Mouse (Mus musculus): ENCODE data around the gene Fstl1.

The Fstl1 gene

DNA sequence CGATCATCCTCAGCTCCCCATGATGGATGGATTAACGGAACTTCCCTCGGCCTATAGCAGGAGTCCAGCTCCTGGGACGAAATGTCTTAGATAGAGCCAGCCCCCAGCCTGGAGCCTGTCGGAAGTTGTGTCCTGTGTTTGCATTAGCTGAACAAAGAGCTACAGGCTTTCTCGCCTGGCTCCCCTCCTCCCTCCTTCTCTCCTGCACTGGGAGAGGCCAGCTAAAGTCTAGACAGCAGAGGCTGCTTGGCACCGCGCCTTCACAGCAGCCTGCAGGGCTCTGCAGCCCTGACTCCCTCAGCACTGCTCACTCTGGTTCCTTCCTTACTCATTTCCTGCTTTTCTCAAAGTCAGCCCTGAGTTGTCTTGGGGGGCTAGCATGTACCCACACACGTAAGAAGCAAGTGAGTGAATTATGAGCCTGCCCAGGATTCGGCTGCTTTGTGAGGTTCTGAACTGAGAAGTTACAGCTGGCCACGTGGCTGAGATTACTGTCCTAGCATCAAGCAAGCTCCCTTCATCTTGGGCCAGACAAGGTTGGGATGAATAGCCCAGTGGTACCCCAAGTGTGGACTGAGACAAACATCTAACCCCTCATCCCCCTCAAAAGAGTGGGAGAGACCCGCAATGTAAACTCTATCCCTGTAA is 11.8 kb downstream of the Fstl1 start:
- DNase-seq: peak; percentile 76

DNA sequence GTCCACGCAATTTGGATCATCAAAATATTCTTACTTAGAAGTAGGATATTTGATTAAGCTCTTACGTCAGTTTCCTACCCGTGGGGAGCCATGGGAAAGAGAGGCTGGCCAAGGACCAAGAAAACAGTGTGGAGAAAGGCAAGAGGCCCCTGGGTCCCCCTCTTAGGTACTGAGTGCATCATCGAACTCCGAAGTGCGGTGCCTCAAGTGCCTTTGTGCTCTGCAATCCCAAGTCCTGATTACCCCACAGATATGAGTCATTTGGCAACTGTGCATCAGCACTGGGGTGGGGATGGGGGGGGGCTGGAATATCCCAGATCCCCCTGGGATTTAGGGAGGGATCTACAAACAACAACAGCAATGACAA is 12.3 kb downstream of the Fstl1 start:
- peak; percentile 58 for DNase-seq

DNA sequence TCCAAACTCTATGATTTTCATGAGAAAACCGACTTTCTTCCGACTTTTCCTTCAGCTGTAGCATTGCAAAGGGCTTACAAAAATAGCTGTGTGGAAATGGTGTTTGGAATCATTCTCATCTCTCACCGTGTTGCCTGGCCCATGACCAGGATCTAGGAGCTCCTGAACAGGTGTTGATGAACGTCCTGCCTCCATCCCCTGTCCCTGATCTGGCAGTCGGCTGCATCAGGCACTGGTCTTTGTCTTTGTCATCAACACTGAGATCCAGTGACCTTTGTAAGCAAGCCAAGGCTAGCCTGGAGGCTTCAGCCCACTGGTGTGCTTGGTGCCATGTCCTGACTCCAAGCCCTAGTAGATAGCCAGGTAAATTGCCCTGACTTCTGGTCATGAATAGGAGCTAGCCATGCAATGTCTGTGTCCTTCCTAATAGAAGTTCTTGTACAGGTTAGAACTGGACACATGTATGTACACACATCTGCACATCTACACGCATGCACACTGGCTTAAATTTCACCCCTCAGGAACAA is 12.8 kb downstream of the Fstl1 start:
- no peak for DNase-seq

DNA sequence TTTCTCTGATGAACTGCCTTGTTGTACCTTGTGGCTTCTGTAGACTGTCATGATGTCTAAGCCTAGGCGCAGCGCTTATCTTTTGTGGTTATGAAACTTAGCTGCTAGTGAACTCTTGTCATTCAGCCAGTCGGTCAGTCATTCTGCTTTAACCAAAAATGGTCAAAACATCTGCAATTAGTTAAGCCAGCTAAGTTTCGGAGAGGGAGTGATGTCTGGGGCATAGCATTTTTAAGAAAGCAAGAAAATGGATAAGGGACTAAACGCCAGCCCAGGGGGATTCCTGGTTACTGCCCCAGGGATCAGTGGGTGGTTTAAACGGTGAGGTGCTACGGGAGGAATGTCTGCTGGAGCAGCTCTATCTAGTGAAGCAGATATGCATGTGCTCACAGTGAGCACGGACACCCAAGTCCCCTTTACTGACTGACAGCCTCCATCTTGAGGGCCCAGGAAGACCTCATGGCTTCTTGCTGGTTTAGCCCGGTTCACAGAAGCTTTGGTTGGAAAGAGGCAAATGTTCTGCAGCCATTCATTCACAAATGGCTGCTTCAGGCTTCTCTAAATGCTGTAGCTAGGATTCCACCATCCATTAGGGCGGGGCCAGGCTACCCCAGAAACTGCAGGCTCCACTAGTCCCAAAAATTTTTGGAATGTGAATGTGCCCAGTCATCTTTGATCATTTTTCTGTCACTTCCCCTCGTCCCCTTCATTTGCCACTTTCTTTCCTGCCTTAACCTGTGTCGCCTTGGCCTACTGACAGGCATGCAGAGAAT is 13.5 kb downstream of the Fstl1 start:
- peak; percentile 32 for DNase-seq

DNA sequence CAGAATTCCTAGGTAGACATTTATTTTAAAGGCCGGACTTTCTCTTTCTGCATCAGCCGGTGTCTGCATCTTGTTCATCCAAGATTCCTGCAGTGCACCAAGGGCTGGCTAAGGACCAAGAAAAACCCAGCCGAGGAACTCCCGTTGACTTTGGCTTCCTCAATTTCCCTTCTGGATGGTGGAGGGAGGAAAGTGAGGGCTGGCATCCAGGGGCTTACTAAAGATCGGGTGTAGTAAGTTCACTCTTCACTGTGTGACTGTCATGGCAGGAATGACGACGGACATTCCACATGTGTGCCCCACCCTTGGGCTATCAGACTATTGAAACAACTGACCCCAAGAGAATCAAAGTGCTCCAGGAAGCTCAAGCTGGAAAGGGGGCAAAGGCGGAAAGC is 14.1 kb downstream of the Fstl1 start:
- DNase-seq: peak; percentile 43

DNA sequence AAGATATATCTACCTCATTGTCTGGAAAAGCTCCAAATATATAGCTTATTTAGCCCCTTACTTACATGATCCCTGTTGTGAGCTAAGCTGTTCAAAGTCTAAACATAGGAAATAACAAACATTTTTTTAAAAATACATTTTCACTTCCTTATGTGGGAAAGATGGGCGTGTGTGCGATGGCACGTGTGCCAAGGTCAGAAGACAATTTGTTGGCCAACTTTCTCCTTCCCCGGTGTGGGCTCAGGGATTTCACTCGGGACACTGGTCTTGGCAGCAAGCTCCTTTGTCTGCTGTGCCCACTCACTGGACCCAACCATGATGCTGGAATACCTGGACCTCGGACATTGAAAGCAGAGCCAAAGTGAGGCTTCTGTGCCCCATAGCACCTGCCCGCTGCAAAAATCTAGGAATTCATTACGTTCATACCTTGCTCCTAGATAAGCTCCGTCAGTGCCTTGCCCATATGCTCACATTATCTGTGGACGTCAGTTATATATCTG is 19.0 kb downstream of the Fstl1 start:
- no peak for DNase-seq

DNA sequence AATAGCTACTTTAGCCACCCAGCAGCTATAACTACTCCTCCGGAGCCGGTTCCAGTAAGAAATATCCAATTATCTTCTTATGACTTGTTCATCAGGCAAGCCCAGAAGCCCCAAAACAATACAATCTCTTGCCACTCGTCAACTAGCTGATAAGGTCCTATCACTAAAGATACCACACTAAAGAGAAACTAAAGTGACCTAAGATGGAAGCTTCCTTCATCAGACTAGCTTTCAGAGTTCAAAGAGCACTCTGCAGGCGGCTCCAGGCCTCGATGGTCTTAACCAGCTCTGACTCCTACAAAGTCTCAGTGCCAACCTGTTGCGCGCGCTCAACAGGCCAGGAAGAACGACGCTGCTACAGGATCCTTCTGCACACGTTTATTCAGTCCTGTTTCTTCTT is 19.6 kb downstream of the Fstl1 start:
- no peak for DNase-seq

DNA sequence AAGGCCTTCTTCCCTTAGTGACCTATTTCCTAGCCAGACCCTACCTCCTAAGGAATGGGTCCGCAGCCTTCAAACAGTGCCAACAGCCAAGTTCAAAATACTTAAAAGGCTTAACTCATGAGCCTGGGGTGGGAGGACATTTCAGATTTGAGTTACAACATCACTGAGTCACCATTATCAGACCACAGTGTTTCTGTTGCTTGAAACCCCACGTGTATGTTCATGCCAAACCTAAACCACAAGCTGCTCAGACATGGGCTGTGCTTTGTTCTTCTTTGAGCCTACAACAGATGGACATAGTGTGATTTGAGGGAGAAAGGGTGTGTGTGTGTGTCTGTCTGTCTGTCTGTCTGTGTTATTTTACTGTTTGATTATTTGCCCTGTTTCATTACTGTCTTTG is 24.4 kb downstream of the Fstl1 start:
- peak; percentile 26 for DNase-seq

DNA sequence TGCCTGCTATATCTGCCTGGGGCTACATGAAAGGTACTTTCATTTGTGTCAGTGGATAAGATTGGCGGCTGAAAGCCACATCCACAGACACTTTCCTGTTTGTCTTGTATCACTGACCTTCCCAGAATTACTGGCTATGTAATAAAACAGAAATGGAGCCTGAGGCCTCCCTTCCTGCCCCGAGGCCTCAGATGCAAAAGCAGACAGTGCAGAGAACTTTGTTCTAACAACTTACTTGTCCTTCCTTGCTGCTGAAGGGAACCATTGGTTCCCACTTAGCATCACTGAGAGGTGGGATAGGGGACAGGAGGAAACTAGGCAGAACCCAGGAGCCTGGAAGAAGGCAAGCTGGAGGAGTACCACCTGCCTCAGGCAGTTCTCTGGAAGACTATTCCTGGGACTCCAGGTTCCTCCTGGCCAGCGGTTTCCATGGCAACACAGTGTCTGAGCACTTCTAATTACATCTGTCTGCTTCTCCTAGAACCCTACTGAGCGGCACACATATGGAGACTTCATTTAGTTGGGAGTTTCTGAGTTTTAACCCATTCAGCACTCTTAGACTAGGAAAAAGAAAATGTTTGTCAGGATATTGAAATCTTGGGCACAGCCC is 26.1 kb downstream of the Fstl1 start:
- DNase-seq: no peak

DNA sequence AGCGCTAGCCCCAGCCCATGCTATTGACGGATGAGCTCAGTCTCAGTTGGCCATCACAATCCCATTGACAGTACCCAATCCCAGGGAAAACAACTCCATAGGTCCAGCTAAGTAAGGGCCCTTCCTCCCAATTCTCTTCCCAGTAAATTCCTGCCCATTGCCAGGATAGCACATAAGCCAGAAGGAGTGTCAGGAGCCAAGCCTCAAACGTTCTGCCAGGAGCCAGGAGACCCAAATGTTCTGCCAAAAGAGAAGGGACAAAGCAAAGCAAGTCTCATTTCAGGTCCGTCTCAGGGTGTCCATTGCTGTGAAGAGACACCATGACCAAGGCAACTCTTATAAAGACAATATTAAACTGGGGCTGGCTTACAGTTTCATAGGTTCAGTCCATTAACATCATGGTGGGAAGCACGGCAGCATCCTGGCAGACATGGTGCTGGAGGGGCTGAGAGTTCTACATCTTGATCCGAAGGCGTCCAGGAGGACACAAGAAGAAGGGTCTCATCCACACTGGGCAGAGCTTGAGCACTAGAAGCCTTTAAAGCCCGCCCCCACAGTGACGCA is 26.8 kb downstream of the Fstl1 start:
- no peak for DNase-seq

DNA sequence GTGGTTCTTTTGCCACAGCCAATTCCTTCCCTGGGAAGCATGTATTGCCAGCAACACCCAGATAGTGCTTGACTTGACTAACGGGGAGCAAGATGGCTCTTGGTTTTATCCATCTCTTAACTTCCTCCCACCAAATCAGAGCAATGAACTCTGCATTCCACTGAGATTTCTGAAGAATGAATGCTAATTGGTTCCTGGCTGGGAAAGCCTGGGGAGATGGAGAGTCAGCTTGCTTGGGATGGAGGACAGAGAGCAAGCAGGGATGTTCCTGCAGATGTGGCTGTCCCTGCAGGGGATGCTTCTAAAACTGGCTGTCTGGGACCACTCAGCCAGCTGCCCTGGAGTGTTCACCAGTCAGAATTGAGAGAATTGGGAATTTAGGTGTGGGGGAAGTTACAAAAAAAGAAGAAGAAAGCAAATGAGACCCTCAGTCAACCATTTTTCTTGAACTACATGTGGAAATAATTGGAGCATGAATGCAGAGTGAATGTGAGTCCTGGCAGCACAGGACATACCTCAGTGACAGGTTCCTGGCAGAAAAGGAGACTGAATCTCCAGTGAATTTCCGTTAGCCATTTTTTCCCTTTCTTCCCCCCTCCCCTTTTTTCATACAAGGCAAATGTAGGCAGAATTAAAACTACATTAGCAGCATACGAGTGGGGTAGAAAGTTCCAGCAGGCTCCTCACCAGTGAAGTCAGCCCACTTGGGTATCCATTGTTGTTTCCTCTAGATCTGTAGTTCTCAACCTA is 29.2 kb downstream of the Fstl1 start:
- no peak for DNase-seq

DNA sequence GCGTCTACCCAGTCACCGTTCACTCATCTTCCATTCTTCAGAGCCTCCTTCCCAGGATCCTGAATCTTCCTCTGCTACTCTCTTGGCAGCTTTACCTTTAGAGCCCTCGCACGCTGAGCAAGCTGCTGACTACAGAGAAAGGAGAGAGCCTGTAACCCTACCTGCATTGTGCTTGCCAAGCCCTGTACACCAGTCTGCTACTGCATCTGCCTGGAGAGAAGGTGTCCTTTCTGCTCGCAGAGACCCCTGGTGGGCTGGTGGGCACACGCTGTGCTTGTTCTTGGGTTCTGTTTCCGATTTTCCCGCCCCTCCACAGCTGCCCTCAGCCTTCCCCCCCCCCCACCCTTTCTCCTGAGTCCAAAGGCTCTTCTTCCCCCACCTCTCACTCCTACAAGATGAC is 30.6 kb downstream of the Fstl1 start:
- no peak for DNase-seq

DNA sequence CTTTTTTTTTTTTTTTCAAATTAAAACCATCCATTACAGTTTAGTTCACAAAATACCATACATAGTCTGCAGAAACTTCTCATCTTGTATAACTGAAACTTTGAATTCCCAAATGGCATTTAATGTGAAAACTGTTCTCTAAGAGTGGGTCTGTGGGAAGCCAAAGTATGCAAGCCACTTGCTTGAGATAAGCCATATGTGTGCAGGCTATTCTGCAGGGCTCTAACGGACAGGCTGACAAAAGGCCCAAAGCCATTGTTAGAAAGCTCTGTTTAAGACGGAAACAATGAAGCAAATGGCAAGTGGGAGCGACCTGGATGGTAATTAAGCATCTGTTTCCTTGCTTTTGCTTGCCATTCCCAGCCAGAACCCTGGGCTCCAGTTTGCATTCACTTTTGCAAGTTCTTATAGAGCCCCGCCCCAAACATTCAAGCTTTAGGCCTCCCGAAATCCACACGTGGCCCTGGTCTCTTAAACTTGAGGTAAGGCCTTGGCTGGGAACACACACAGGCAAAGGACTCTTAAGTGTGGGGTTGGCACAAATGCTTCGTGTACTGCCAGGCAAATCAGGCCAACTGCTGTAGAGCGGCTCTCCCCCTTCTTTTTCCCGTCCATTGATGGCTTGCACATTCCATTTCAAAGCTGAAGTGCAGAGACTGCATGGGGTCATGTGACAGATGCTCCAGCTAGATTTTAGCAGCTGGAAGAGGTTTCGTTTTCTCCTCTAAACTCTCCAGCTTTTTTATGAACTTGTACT is 32.4 kb downstream of the Fstl1 start:
- peak; percentile 80 for DNase-seq

DNA sequence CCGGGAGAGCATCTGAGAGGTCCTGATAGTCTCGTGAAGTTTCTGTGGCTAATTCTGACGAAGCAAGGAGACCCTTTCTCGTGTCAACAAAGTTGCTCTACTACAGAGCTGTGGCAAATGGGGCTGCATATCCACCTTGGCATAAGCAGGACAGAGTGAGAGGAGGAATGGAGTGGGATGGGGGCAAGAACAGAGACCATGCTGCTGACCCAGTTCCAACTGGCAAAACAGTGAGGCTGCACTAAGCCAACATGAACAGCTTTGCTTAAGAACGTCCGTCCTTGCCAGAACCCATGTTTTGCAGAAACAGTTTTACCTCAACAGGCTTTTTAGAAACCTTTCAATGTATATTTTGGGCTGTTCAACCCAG is 32.9 kb downstream of the Fstl1 start:
- no peak for DNase-seq

DNA sequence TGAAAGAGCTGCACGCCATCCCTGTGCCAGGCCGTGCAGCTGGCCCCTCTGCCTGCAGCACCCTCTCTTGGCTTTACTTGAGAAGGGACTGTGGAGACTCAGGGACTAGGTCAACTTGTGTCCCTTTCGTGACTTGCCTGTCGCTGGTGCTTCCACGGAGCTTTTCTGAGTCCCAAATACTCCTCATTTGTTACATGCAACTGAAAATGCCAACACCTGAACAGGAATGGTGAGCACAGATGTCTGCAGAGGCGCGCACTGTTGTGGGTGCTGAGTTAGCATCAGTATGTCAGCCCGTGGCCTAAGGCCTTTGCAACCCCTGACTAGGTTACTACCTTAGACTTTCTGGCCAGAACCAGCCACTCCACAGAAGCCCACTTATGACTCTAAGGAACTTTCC is 35.2 kb downstream of the Fstl1 start:
- no peak for DNase-seq

DNA sequence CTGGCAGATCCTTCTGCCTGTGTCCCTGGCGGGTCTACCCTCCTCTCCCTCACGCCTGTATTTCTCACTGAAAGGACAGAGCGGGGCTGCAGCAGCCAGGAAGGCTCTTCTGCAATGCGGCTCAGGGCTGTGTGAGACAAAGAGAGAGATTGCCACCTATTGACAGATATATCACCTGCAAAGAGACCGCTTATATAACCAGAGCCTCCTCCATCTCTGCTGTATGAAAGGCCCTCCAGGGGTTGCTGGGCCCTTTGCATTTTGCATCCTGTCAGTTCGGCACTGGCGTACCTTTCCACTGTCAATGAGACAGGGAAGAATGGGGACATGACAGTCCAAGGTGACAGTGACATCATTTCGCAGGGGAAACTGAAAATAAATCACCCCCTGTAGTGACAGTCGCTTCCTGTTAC is 35.8 kb downstream of the Fstl1 start:
- peak; percentile 58 for DNase-seq

DNA sequence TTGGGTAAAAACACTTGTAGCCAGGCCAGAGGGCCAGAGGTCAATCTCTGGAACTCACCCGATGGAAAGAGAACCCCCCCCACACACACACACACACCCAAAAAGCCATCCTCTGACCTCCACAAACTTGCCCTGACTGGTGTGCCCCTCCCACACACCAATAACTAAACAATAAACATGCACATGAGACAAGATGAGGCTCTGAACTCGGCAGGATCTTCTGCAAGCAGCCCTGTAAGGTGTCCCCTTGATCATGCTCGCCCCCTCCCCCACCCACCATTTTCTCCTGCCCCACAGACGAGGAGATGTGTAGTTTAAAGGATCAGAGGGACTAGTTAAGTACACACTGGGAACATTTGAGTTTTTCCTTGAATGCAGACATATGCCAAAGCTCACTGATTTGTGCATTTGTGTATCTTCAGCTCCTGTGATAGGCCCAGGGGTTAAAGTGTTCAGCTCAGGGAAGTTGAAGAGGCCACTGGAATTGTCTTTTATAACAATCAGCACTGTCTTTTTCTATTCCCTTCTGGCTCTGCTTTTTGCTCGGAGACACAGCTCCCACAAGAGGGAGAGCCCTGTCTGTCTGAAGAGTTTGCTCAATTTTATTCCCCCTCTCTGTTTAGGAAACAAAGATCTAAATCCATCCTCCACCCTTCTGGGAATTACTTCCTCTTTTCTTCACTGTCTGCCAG is 37.2 kb downstream of the Fstl1 start:
- DNase-seq: no peak

DNA sequence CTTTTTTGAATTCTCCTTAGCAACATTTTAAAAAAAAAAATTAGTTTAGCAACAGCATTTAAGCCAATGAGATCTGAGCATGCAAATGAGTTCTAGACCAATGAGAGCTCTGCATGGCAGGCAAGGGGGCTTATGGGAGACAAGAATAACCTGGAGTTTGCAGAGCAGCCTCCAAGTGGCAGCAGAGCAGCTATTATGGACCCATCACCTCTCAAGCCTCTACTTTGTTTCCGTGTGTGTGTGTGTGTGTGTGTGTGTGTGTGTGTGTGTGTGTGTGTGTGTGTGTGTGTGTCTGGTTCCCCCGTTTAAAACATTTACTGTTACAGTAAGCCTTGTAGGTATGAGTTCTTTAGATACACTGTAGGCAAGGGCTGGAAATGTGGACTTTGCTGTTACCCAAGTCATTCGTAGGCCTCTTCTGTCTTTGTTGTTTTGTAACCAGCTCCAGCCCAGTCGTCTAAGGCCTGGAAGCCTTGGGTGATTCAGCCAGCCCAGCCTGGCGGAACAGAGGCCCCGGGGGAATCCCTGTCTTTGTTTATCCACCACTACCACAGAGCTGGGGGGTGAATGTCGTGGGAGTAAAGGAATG is 37.8 kb downstream of the Fstl1 start:
- peak; percentile 92 for DNase-seq

DNA sequence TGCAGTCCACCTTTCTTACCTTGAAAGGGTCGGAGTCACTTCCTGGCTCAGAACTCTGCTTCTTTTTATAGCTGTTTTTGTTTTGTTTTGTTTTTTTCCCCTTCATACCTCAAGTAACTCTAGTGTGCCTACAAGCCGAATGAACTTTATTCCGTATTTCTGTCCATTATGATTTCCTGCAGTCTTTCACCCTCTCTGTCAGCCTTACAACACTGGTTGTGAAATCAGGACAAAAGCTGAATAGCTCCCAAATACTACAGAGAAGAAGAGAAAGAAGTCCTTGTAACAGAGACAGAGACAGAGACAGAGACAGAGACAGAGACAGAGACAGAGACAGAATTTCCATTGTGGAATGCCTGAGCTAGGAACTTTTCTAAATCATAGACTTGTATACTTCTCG is 41.3 kb downstream of the Fstl1 start:
- DNase-seq: peak; percentile 17

DNA sequence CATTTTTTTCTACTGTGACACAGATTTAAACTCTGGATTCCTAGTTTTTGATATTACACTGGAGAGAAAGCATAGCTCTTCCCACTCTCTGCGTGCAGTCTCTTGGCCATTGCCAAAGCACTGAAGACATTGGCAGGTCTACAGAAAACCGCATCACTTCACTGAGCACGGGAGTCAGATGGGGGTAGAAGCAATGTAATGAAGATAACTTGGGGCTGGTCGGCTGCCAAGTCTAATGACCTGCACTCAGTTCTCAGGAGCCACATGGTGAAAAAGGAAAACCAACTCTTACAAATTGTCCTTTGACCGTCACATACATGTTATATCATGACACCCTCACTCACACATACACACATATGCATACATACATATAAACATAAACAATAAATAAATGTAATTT is 47.3 kb downstream of the Fstl1 start:
- no peak for DNase-seq

All from lung, postnatal 36 days (tissue).